Mouse (Mus musculus): ENCODE measurements around the gene Dnajc15. TPM values are rescaled to one million over a fixed set of nuclear protein-coding genes. Genes with fewer than 3 reads are reported as not detected.

Dnajc15 gene
- polyA plus RNA-seq (2014; fragmentation: Nextera tagmentation; extraction: Ambion mirVana): 98.1 and 100 TPM in 2 replicates

GRCm38 (mm10) chr14:77874304-77875241 lies at the start of gene Dnajc15:
Dnajc15 (minus strand) TSS chr14:77875125.
- peaks cover 6% of the 10 kb centered on the region; the same call in 1 of the 2 replicates for H3K4me1 ChIP-seq (replicated peaks; ENCODE audit: control insufficient read depth, insufficient read depth, low read length)
- whole genome bisulfite sequencing: 2% methylated on average over 44 of the region's 44 CpGs
- H3K27me3 ChIP-seq (replicated peaks; ENCODE audit: control insufficient read depth, insufficient read depth, low read length): no peaks in the 10 kb centered on the region
- no peak within 1 kb of the TSS for H3K27ac ChIP-seq (ENCODE audit: low read depth, low read length)
- H3K9me3 ChIP-seq (ENCODE audit: control insufficient read depth, low read length): no peaks in the 10 kb centered on the region
- peak within 1 kb of the TSS; percentile 78 for H3K4me2 ChIP-seq
- peak within 1 kb of the TSS; percentile 85 for H3K9ac ChIP-seq (ENCODE audit: low read depth, low read length)
- H3K4me3 ChIP-seq (ENCODE audit: low read depth, low read length): peak within 1 kb of the TSS; percentile 90
- DNase-seq (ENCODE audit: low spot score) (peak; percentile 81), ATAC-seq (replicated peaks; ENCODE audit: low FRiP score) (peak; percentile 90)
- H3K36me3 ChIP-seq (ENCODE audit: control insufficient read depth, insufficient read depth, low read length): no peaks in the 10 kb centered on the region

GRCm38 (mm10) chr14:77923076-77923865 lies 48.3 kb upstream of the Dnajc15 start:
- Histone ChIP-seq H3K9ac (ENCODE audit: low read depth, low read length) (no peak overlapping the region), H3K4me2 (no peak overlapping the region), H3K27me3 (replicated peaks; ENCODE audit: control insufficient read depth, insufficient read depth, low read length) (no peaks in the 10 kb centered on the region), H3K36me3 (ENCODE audit: control insufficient read depth, insufficient read depth, low read length) (no peaks in the 10 kb centered on the region), H3K4me1 (replicated peaks; ENCODE audit: control insufficient read depth, insufficient read depth, low read length) (no peaks in the 10 kb centered on the region), H3K9me3 (ENCODE audit: control insufficient read depth, low read length) (no peaks in the 10 kb centered on the region), H3K4me3 (ENCODE audit: low read depth, low read length) (no peak overlapping the region), H3K27ac (ENCODE audit: low read depth, low read length) (no peak overlapping the region)
- ATAC-seq (replicated peaks; ENCODE audit: low FRiP score) (no peak), DNase-seq (ENCODE audit: low spot score) (no peak)
- WGBS: 86% methylated on average over 6 of the region's 6 CpGs

- no peaks in the 10 kb centered on the region for H3K4me1 ChIP-seq (replicated peaks; ENCODE audit: control insufficient read depth, insufficient read depth, low read length)
- no peak overlapping the region for H3K9ac ChIP-seq (ENCODE audit: low read depth, low read length)
- DNase-seq (ENCODE audit: low spot score) (no peak), ATAC-seq (replicated peaks; ENCODE audit: low FRiP score) (no peak)
- no peak overlapping the region for H3K4me3 ChIP-seq (ENCODE audit: low read depth, low read length)
- no peak overlapping the region for H3K4me2 ChIP-seq
- no peaks in the 10 kb centered on the region for H3K9me3 ChIP-seq (ENCODE audit: control insufficient read depth, low read length)
- H3K36me3 ChIP-seq (ENCODE audit: control insufficient read depth, insufficient read depth, low read length): no peaks in the 10 kb centered on the region
- H3K27ac ChIP-seq (ENCODE audit: low read depth, low read length): no peak overlapping the region
- no peaks in the 10 kb centered on the region for H3K27me3 ChIP-seq (replicated peaks; ENCODE audit: control insufficient read depth, insufficient read depth, low read length)
- WGBS: 92% methylated on average over 8 of the region's 8 CpGs
Measured at GRCm38 (mm10) chr14:77921641-77922040, 46.7 kb upstream of the Dnajc15 start.

GRCm38 (mm10) chr14:77915776-77916175 lies 40.9 kb upstream of the Dnajc15 start:
- H3K27me3 ChIP-seq (replicated peaks; ENCODE audit: control insufficient read depth, insufficient read depth, low read length): no peaks in the 10 kb centered on the region
- H3K4me2 ChIP-seq: no peak overlapping the region
- WGBS: 85% methylated on average over 5 of the region's 5 CpGs
- ATAC-seq (replicated peaks; ENCODE audit: low FRiP score) (no peak), DNase-seq (ENCODE audit: low spot score) (no peak)
- no peaks in the 10 kb centered on the region for H3K9me3 ChIP-seq (ENCODE audit: control insufficient read depth, low read length)
- H3K36me3 ChIP-seq (ENCODE audit: control insufficient read depth, insufficient read depth, low read length): no peaks in the 10 kb centered on the region
- no peak overlapping the region for H3K9ac ChIP-seq (ENCODE audit: low read depth, low read length)
- H3K4me3 ChIP-seq (ENCODE audit: low read depth, low read length): no peak overlapping the region
- no peaks in the 10 kb centered on the region for H3K4me1 ChIP-seq (replicated peaks; ENCODE audit: control insufficient read depth, insufficient read depth, low read length)
- H3K27ac ChIP-seq (ENCODE audit: low read depth, low read length): no peak overlapping the region

GRCm38 (mm10) chr14:77906586-77906985 lies 31.7 kb upstream of the Dnajc15 start:
- Histone ChIP-seq H3K27ac (ENCODE audit: low read depth, low read length) (no peak overlapping the region), H3K27me3 (replicated peaks; ENCODE audit: control insufficient read depth, insufficient read depth, low read length) (no peaks in the 10 kb centered on the region), H3K36me3 (ENCODE audit: control insufficient read depth, insufficient read depth, low read length) (no peaks in the 10 kb centered on the region), H3K4me1 (replicated peaks; ENCODE audit: control insufficient read depth, insufficient read depth, low read length) (no peaks in the 10 kb centered on the region), H3K4me2 (no peak overlapping the region), H3K9me3 (ENCODE audit: control insufficient read depth, low read length) (no peaks in the 10 kb centered on the region), H3K4me3 (ENCODE audit: low read depth, low read length) (no peak overlapping the region), H3K9ac (ENCODE audit: low read depth, low read length) (no peak overlapping the region)
- DNase-seq (ENCODE audit: low spot score) (no peak), ATAC-seq (replicated peaks; ENCODE audit: low FRiP score) (no peak)
- WGBS: 79% methylated on average over 5 of the region's 5 CpGs

GRCm38 (mm10) chr14:77905466-77905865 lies 30.5 kb upstream of the Dnajc15 start:
- WGBS: 79% methylated on average over 5 of the region's 5 CpGs
- no peak overlapping the region for H3K4me2 ChIP-seq

GRCm38 (mm10) chr14:77904171-77904762 lies 29.3 kb upstream of the Dnajc15 start, which contains the start of gene Epsti1:
Epsti1 (plus strand) TSS chr14:77904239.
- ATAC-seq (replicated peaks; ENCODE audit: low FRiP score) (no peak), DNase-seq (ENCODE audit: low spot score) (no peak)
- peak within 1 kb of the TSS; percentile 47 for H3K4me2 ChIP-seq

More at GRCm38 (mm10) chr14:77905466-77905865, 30.5 kb upstream of the Dnajc15 start:
- Histone ChIP-seq H3K36me3 (ENCODE audit: control insufficient read depth, insufficient read depth, low read length) (no peaks in the 10 kb centered on the region), H3K4me1 (replicated peaks; ENCODE audit: control insufficient read depth, insufficient read depth, low read length) (no peaks in the 10 kb centered on the region), H3K9me3 (ENCODE audit: control insufficient read depth, low read length) (no peaks in the 10 kb centered on the region), H3K4me3 (ENCODE audit: low read depth, low read length) (no peak overlapping the region), H3K27me3 (replicated peaks; ENCODE audit: control insufficient read depth, insufficient read depth, low read length) (no peaks in the 10 kb centered on the region), H3K9ac (ENCODE audit: low read depth, low read length) (no peak overlapping the region), H3K27ac (ENCODE audit: low read depth, low read length) (no peak overlapping the region)
- DNase-seq (ENCODE audit: low spot score) (no peak), ATAC-seq (replicated peaks; ENCODE audit: low FRiP score) (no peak)

GRCm38 (mm10) chr14:77902541-77902940 lies 27.6 kb upstream of the Dnajc15 start:
- ATAC-seq (replicated peaks; ENCODE audit: low FRiP score): no peak
- no peaks in the 10 kb centered on the region for H3K36me3 ChIP-seq (ENCODE audit: control insufficient read depth, insufficient read depth, low read length)
- no peaks in the 10 kb centered on the region for H3K9me3 ChIP-seq (ENCODE audit: control insufficient read depth, low read length)
- H3K27ac ChIP-seq (ENCODE audit: low read depth, low read length): no peak overlapping the region
- no peaks in the 10 kb centered on the region for H3K27me3 ChIP-seq (replicated peaks; ENCODE audit: control insufficient read depth, insufficient read depth, low read length)
- H3K4me3 ChIP-seq (ENCODE audit: low read depth, low read length): no peak overlapping the region
- no peak for DNase-seq (ENCODE audit: low spot score)
- WGBS: 86% methylated on average over 3 of the region's 3 CpGs
- H3K9ac ChIP-seq (ENCODE audit: low read depth, low read length): no peak overlapping the region
- no peak overlapping the region for H3K4me2 ChIP-seq
- no peaks in the 10 kb centered on the region for H3K4me1 ChIP-seq (replicated peaks; ENCODE audit: control insufficient read depth, insufficient read depth, low read length)

More at GRCm38 (mm10) chr14:77904171-77904762, 29.3 kb upstream of the Dnajc15 start, which contains the start of gene Epsti1:
- H3K4me3 ChIP-seq (ENCODE audit: low read depth, low read length): peak within 1 kb of the TSS; percentile 36
- H3K9ac ChIP-seq (ENCODE audit: low read depth, low read length): no peak within 1 kb of the TSS
- no peaks in the 10 kb centered on the region for H3K27me3 ChIP-seq (replicated peaks; ENCODE audit: control insufficient read depth, insufficient read depth, low read length)
- H3K36me3 ChIP-seq (ENCODE audit: control insufficient read depth, insufficient read depth, low read length): no peaks in the 10 kb centered on the region
- WGBS: 39% methylated on average over 15 of the region's 15 CpGs
- H3K9me3 ChIP-seq (ENCODE audit: control insufficient read depth, low read length): no peaks in the 10 kb centered on the region
- H3K27ac ChIP-seq (ENCODE audit: low read depth, low read length): no peak within 1 kb of the TSS
- no peaks in the 10 kb centered on the region for H3K4me1 ChIP-seq (replicated peaks; ENCODE audit: control insufficient read depth, insufficient read depth, low read length)
